Mouse (Mus musculus) gastrocnemius, postnatal 14 days (tissue): ENCODE results near the gene Shank3. TPM values are rescaled to one million over a fixed set of nuclear protein-coding genes. Genes with fewer than 3 reads are reported as not detected.
A peak's percentile ranks its signal among the peaks of the same experiment; 100 is the strongest.

ENCODE experiments used
- DNase-seq: peaks from one replicate; pipeline ENCODE4 v3.0.0; 2021; ENCODE audit warnings: mixed read lengths
- intact Hi-C: fragments of 180-260 bp; cut with DNase I; formaldehyde crosslinking; loops from one replicate; pipeline ENCODE4 v1.15.1; 2025; ENCODE audit warnings: low total_unique reads
- total RNA-seq, 2 experiments: library from RNA; stranded (reverse); gene quantifications; 2 replicates each; pipeline ENCODE4 v1.2.3; 2021

The Shank3 gene
- total RNA-seq, 2 experiments from 2014 or later = 15.2 to 25.8 TPM

- no peak for DNase-seq
- intact Hi-C loops = no loop called here
Measured at GRCm38 (mm10) chr15:89521951-89522350, 22.5 kb downstream of the Shank3 start.

GRCm38 (mm10) chr15:89522566-89523282 lies 23.3 kb downstream of the Shank3 start:
- no peak for DNase-seq
- intact Hi-C loops = no loop called here

GRCm38 (mm10) chr15:89523283-89523832 lies 23.9 kb downstream of the Shank3 start:
- DNase-seq = no peak
- intact Hi-C loops = no loop called here

GRCm38 (mm10) chr15:89524001-89524571 lies 24.7 kb downstream of the Shank3 start:
- no peak for DNase-seq
- intact Hi-C loops = no loop called here

GRCm38 (mm10) chr15:89524611-89525415 lies 25.4 kb downstream of the Shank3 start:
- intact Hi-C loops = no loop called here
- DNase-seq = no peak

- intact Hi-C loops = no loop called here
Measured at GRCm38 (mm10) chr15:89525464-89525863, 26.0 kb downstream of the Shank3 start.

GRCm38 (mm10) chr15:89525896-89526295 lies 26.5 kb downstream of the Shank3 start:
- intact Hi-C loops = no loop called here
- DNase-seq = no peak

More at GRCm38 (mm10) chr15:89525464-89525863, 26.0 kb downstream of the Shank3 start:
- DNase-seq = no peak

GRCm38 (mm10) chr15:89526776-89527325 lies 27.4 kb downstream of the Shank3 start:
- no peak for DNase-seq
- intact Hi-C loops = no loop called here

- intact Hi-C loops = no loop called here
Measured at GRCm38 (mm10) chr15:89527466-89527865, 28.0 kb downstream of the Shank3 start.

GRCm38 (mm10) chr15:89528201-89528850 lies 28.9 kb downstream of the Shank3 start:
- intact Hi-C loops = no loop called here

More at GRCm38 (mm10) chr15:89527466-89527865, 28.0 kb downstream of the Shank3 start:
- no peak for DNase-seq

GRCm38 (mm10) chr15:89528923-89529322 lies 29.5 kb downstream of the Shank3 start:
- intact Hi-C loops = no loop called here
- DNase-seq = no peak

More at GRCm38 (mm10) chr15:89528201-89528850, 28.9 kb downstream of the Shank3 start:
- DNase-seq = no peak

- DNase-seq = peak; percentile 50
- intact Hi-C loops = no loop called here
Measured at GRCm38 (mm10) chr15:89530336-89530735, 30.9 kb downstream of the Shank3 start.

GRCm38 (mm10) chr15:89531399-89531798 lies 32.0 kb downstream of the Shank3 start:
- intact Hi-C loops = no loop called here
- no peak for DNase-seq

GRCm38 (mm10) chr15:89532026-89532923 lies 32.9 kb downstream of the Shank3 start:
- intact Hi-C loops = no loop called here
- DNase-seq = no peak

- intact Hi-C loops = no loop called here
- DNase-seq = no peak
Measured at GRCm38 (mm10) chr15:89532924-89533842, 33.8 kb downstream of the Shank3 start.

GRCm38 (mm10) chr15:89533843-89534207 lies 34.4 kb downstream of the Shank3 start:
- intact Hi-C loops = no loop called here
- no peak for DNase-seq

GRCm38 (mm10) chr15:89544171-89544570 lies 44.7 kb downstream of the Shank3 start:
- DNase-seq = no peak
- intact Hi-C loops = no loop called here
